Mouse (Mus musculus) C2C12 (cell line): ENCODE measurements around the gene Cmklr1. TPM values are rescaled to one million over a fixed set of nuclear protein-coding genes. Genes with fewer than 3 reads are reported as not detected.
A peak's percentile ranks its signal among the peaks of the same experiment; 100 is the strongest.

Source experiments
- H3K27me3 ChIP-seq: one replicate; pipeline ENCODE4 v1.6.1; 2011; ENCODE audit not compliant: control insufficient read depth, insufficient read depth, insufficient read length
- H3K36me3 ChIP-seq: one replicate; pipeline ENCODE4 v1.6.1; 2011; ENCODE audit not compliant: control insufficient read depth, insufficient read depth
- H3K4me3 ChIP-seq: one replicate; pipeline ENCODE4 v1.5.1; 2011; ENCODE audit warnings: mild to moderate bottlenecking, control low read depth; ENCODE audit not compliant: poor library complexity, insufficient read depth, severe bottlenecking
- H3K79me2 ChIP-seq: one replicate; pipeline ENCODE4 v1.6.1; 2011; ENCODE audit not compliant: control insufficient read depth, insufficient read depth
- H3K79me3 ChIP-seq: one replicate; pipeline ENCODE4 v1.6.1; 2011; ENCODE audit warnings: low read depth, control low read depth
- H3ac ChIP-seq: one replicate; pipeline ENCODE3; 2011; ENCODE audit warnings: low read depth; ENCODE audit not compliant: control insufficient read depth, insufficient read length
- CEBPB ChIP-seq: IDR thresholded peaks from one replicate; pipeline ENCODE4 v1.6.1; 2011; ENCODE audit warnings: low read depth, mild to moderate bottlenecking, control low read depth, moderate library complexity
- CTCF ChIP-seq: IDR thresholded peaks from one replicate; pipeline ENCODE4 v1.5.1; 2011; ENCODE audit not compliant: control insufficient read depth, insufficient read depth, insufficient read length
- FOSL1 ChIP-seq: IDR thresholded peaks from one replicate; pipeline ENCODE4 v1.8.0; 2011; ENCODE audit warnings: mild to moderate bottlenecking, low read length; ENCODE audit not compliant: poor library complexity, insufficient read depth, severe bottlenecking
- MAX ChIP-seq: IDR thresholded peaks from one replicate; pipeline ENCODE4 v1.6.1; 2011; ENCODE audit warnings: mild to moderate bottlenecking, control low read depth
- MYOD1 ChIP-seq: IDR thresholded peaks from one replicate; pipeline ENCODE4 v1.6.1; 2011; ENCODE audit warnings: low read depth; ENCODE audit not compliant: control insufficient read depth, insufficient read length
- MYOG ChIP-seq: IDR thresholded peaks from one replicate; pipeline ENCODE4 v1.6.1; 2011; ENCODE audit not compliant: control insufficient read depth, insufficient read length; ENCODE audit errors: extremely low read depth
- USF1 ChIP-seq: IDR thresholded peaks from one replicate; pipeline ENCODE4 v1.6.1; 2011; ENCODE audit warnings: low read depth, mild to moderate bottlenecking, control low read depth, moderate library complexity
- polyA plus RNA-seq: library from polyadenylated mRNA; unstranded; fragments of >200 nt; fragmentation: generic; extraction: Trizol; gene quantifications from one replicate; pipeline ENCODE4 v1.2.1, GENCODE M21; 2012; ENCODE audit warnings: missing spikeins

The Cmklr1 gene
- polyA plus RNA-seq, 1 experiment: 1.2 TPM

DNA sequence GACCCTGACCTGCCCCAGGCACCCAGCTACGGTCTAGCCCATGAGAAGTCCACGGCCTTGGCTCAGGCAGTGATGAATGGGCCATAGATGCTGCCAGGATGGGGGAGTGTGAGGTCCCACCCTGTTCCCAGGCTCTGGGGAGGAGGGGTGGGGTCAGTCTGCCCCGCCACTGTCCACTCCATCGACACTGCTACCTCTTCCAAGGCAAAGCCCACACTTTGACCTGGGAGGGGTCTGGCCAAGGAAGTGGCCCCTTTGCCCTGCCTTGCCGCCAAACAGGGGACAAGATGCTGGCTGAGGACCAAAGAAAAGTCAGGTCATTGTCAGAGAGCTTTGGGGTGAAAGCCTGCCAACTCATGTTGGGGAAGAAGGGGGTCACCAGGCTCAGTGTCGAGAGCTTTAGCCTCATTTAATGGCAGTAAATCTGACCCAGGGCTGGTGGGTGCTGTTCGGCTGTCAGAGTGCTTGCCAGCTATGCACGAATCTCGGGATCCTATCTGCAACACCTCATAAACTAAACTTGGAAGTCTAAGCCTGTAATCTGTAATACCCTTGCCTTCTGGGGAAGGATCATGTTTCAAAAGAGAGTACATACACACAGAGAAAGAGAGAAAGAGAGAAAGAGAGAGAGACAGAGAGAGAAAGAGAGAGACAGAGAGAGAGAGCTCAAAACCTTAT is 17.1 kb downstream of the Cmklr1 start:
- no peak overlapping the region for H3K4me3 ChIP-seq
- no peak overlapping the region for H3ac ChIP-seq
- no peaks in the 10 kb centered on the region for H3K79me3 ChIP-seq
- H3K27me3 ChIP-seq: no peaks in the 10 kb centered on the region
- no peaks in the 10 kb centered on the region for H3K36me3 ChIP-seq
- TF ChIP-seq MAX (no peak), USF1 (no peak)
- H3K79me2 ChIP-seq: no peaks in the 10 kb centered on the region

- no peak overlapping the region for H3ac ChIP-seq
- H3K36me3 ChIP-seq: no peaks in the 10 kb centered on the region
- TF ChIP-seq MYOD1 (no peak), USF1 (no peak), FOSL1 (no peak), MAX (no peak), CTCF (no peak), CEBPB (no peak), MYOG (no peak)
- H3K4me3 ChIP-seq: no peak overlapping the region
- no peaks in the 10 kb centered on the region for H3K79me3 ChIP-seq
- no peaks in the 10 kb centered on the region for H3K27me3 ChIP-seq
- no peaks in the 10 kb centered on the region for H3K79me2 ChIP-seq
Measured at GRCm38 (mm10) chr5:113630116-113630515, 20.1 kb downstream of the Cmklr1 start.

- Histone ChIP-seq H3K4me3 (no peak overlapping the region), H3K36me3 (no peaks in the 10 kb centered on the region), H3K27me3 (no peaks in the 10 kb centered on the region), H3ac (no peak overlapping the region), H3K79me3 (no peaks in the 10 kb centered on the region), H3K79me2 (no peaks in the 10 kb centered on the region)
- TF ChIP-seq USF1 (no peak), FOSL1 (no peak), MYOG (no peak), CEBPB (no peak), CTCF (no peak), MYOD1 (no peak), MAX (no peak)
Measured at GRCm38 (mm10) chr5:113629248-113629647, 21.0 kb downstream of the Cmklr1 start.

DNA sequence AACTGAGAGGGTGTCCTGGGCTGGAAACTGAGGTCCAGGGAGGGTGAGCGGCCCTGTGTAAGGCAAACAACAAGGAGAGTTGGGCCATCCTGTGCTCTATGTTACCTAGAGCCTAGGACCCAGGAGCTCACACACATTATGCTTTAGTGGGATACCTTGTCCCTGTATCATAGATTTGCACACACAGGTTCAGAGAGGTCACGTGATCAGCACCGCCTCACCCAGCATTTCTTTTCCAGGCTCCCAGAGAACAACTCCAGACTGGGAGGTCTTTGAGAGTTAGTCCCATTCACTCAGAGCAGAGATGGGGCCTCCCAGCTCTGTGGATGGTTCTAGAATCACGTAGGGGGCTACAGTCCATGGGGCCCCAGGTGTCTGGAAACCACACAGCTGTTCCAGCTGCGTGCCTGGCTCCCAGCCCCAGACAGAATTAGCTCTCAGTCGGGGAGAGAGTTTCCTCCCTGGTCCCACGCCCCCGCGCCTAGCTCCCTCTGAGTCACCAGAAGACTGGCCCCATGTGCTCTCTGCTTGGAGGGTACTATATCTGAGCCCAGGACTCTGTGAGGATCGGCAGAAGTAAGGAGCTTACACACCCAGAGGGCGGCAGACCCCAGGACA is 22.3 kb downstream of the Cmklr1 start:
- Histone ChIP-seq H3ac (no peak overlapping the region), H3K36me3 (no peaks in the 10 kb centered on the region), H3K27me3 (no peaks in the 10 kb centered on the region), H3K4me3 (no peak overlapping the region), H3K79me2 (no peaks in the 10 kb centered on the region), H3K79me3 (no peaks in the 10 kb centered on the region)
- TF ChIP-seq MYOG (no peak), USF1 (peak; percentile 82), CEBPB (no peak), MAX (no peak), MYOD1 (no peak), CTCF (no peak)

DNA sequence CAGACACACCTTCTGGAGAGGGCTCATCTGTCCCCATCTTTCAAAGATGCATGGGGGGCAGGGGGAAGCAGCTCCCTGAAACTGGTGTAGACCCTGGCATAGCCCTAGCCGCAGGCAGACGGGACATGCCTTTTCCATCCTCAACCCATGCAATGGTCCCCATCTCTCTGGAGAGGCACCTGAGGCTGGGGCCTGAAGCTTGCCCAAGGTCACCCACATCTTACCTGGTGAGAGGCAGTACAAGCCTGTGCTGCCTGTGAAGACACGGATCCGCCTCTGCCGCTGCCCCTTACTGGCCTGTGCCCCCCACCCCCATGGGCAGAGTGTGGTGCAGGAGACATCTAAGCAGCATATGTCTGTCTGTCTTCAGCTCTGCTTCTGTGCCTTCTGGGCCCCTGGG is 23.2 kb downstream of the Cmklr1 start:
- Histone ChIP-seq H3ac (no peak overlapping the region), H3K36me3 (no peaks in the 10 kb centered on the region), H3K4me3 (no peak overlapping the region), H3K27me3 (no peaks in the 10 kb centered on the region), H3K79me3 (no peaks in the 10 kb centered on the region), H3K79me2 (no peaks in the 10 kb centered on the region)
- TF ChIP-seq FOSL1: no peak
- no peak for TF ChIP-seq CTCF
- no peak for TF ChIP-seq MYOG
- no peak for TF ChIP-seq MYOD1
- TF ChIP-seq CEBPB: no peak
- TF ChIP-seq MAX: no peak
- no peak for TF ChIP-seq USF1

DNA sequence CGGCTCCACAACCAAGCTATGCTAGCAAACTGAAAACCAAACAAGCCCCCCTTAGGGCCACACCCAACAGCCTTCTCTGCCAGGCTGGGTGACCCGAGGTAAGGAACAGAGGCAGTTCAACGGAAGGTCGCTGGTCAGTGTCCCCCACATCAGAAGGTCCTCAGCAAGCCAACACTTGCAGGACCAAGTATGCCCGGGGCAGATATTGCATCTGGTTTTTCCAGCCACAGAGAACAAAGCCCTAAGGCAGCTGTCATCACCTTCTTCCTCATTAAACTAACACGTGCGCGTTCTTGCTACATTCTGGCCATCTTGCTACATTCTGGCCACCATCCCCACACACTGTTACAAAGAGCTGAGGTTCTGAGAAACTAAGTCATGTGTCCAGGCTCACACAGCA is 23.9 kb downstream of the Cmklr1 start:
- H3ac ChIP-seq: no peak overlapping the region
- TF ChIP-seq MYOD1 (no peak), CTCF (no peak), MAX (no peak), USF1 (no peak), CEBPB (no peak), MYOG (no peak), FOSL1 (no peak)
- H3K27me3 ChIP-seq: no peaks in the 10 kb centered on the region

More for the DNA sequence above, 23.9 kb downstream of the Cmklr1 start:
- Histone ChIP-seq H3K79me3 (no peaks in the 10 kb centered on the region), H3K79me2 (no peaks in the 10 kb centered on the region), H3K36me3 (no peaks in the 10 kb centered on the region), H3K4me3 (no peak overlapping the region)
